Mouse (Mus musculus): ENCODE results near the gene Limch1. TPM values are rescaled to one million over a fixed set of nuclear protein-coding genes. Genes with fewer than 3 reads are reported as not detected.

Gene Limch1
- total RNA-seq, 4 experiments from 2014 or later: 112 to 133 (median 124) TPM

DNA sequence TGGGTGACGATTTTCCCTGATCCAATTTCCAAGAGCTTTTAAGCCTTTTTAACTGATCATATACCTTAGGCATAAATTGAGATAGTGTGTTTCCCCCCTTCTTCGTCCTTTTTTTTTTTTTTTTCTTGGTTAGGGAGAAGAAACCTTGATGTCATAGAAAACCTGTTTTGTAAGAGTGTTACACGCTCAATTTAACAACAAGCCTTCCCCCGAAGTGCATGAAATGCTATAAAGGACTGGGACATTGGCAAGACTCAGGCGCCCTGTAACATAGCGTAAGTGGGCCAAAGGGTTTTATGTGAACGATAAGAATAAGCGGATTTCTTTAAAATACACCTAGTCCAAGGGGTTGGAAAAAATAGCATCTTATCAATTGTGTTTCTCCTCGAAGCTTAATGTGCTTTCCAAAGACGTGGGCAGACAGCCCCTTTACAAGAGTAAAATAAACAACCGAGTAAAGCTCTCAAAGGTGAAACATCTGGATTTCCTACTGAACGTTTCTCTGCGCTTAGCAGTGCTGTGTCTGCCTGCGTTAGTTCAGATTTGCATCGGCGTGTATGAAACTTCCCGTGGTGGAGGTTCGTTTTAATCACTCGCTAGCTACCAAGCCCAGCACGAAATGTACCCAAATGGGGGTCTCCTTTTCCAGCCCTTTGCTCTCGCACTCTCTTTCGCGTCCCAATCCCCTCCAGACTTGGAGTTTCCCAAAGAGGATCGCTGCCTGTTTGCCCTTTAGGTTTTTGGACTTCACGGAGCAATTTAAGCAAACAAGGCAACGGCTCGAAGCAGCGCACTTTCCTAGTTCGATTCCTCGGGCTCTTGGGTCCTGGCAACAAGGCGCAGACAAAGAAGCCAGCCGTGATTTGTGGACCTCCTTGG, 354.0 kb downstream of the Limch1 start:
- DNase-seq (ENCODE audit: low spot score in 2 of 2): no peak

DNA sequence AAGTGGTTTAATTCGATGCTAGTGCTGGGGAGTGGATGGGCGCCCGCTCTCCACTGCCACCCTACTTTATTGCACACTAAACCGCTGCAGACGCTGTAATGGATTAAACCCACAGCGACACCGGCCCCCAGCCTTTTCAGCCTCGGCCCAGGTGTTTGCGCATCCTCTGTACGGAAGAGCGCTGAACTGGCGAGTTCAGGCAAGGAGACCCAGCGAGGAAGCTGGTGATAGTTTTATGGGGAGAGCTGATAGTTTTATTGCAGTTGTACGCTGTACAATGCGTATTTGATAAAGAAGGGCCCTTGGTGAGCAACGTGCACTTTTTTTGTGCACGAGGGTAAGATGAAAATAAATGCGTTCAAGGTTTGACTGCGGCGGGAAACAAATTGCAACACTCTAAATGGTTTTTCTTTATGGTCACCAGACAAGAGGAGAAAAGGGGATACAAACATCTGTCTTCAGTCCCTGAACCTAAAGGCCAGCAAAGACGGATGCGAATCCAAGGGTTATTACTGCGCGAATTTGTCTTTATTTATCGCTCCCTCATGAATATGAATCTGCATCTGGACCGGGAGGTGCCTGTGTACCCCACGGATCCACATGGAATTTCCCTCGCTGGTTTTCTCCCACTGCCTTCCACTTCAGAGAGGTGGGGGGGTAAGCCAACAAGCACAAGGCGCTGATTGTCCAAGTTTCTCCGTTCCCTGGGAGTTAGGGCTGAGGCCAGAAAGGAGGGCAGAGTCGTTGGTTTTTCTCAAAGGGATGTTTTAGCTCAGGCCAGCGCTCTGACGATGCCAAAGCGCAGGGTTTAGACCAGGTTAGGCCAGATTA, 355.2 kb downstream of the Limch1 start:
- no peak for DNase-seq (ENCODE audit: low spot score in 2 of 2)

DNA sequence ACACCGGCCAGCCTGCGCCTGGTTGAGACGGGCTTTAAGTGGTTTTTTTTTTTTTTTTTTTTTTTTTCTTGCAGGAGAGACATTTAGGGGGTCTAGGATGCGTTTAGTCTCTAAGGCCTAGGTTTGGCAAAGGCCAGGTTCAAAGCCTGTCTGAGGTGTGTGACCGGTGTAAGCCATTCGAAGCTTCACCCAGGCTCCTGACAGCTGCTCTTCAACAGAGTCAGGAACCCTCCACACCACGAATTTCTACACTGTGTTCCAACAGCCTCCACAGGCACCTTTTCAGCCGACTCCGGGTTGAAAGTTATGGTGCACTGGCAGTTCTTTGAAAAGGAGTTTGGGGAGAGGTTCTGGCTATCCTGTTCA, 355.8 kb downstream of the Limch1 start:
- no peak for DNase-seq (ENCODE audit: low spot score in 2 of 2)

DNA sequence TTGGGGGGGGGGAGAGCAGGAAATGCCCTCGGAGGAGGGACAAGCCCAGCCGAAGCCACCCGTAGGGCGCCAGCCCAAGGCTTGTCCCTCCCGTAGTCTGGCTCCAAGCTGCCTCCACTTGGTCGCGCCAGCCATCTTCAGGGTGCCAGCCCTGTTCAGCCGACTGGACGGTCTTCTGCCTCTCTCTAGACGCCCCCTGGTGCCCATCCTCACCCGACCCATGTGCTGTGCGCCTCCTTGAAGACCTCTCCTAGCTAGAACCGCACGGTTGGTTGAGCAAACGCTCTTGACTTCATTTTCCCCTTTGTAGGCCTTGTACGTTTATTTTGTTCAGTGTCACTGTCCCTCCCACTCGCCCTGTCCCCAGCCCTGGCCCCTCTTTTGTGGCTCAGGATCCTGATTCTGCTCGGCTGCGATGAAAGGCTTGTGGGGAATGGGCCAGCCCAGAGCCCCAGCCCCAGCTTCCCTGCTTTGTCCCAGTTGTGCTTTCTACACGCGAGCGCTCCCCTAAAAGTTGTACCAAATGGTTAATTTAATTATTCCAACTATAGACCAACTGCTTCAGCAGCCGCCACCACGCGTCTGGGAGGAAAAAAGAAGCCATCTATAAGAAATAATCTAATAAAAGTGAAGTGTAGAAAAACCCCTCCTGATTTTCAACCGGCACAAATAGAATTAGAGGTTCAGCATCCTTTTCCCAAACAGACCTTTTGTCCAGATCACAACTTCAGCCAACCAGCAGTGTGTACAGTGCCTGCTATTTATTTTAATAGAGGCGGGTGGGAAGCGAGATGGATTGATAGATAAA, 356.4 kb downstream of the Limch1 start:
- DNase-seq (ENCODE audit: low spot score in 2 of 2): no peak

DNA sequence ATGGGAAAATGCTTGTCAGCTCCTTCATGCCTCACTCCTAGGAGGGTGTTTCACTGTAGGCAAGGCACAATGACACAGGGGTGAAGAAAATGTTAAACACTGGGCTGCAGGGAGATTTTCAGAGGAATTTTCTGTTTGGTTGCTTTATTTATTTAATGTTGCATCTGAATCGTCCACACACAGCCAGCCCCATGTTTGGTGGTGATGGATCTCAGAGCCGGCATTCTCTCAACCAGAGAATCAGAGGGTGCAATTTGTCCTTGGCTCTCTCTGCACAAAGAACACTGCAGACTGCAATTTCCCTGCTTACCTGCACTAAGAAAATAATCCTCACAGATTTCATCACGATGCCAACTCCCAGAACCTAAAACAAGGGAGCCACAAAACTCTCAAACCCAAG, 357.4 kb downstream of the Limch1 start:
- no peak for DNase-seq (ENCODE audit: low spot score in 2 of 2)

DNA sequence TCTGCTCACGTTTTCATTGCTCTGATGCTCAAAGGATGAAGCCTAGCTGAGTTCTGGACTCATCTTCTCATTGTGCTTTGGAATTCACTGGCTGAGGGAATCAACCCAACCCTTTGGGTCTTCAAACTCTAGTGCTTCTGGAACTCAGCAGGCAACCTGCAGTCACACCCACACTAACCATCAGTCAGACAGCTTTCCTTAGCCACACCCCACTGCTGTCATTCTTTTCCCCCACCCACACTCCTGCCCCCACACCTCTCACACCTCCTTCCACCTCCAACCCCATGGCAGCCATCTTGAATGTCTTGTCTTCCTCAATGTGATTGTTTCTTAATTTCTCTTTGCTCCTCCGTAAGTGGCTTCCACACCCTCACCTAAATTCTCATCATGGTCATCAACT, 360.6 kb downstream of the Limch1 start:
- no peak for DNase-seq (ENCODE audit: low spot score in 2 of 2)

Small RNA genes within 50 kb of the gene (microRNA-seq; reads per million reads assigned to microRNA genes)
- gene Gm23841: 0 reads per million in 2 experiments

Other genes starting within 250 kb of the Limch1 start
- 10 to 100 TPM; 51.9 to 69.8 (median 57.1) TPM for gene Apbb2, start 127.0 kb upstream of the Limch1 start, total RNA-seq (2022)
- gene Uchl1, start 69.7 kb upstream of the Limch1 start, total RNA-seq (2022): 100 to 1,000 TPM; 830 to 915 (median 871) TPM